Mouse (Mus musculus) hindbrain, postnatal 0 days (tissue): ENCODE measurements at regions not wholly inside any gene's neighbourhood (a gene's known extent, or its start where the extent isn't known, plus 50 kb on each side); places are given as distances from the start of the nearest gene placed in this dataset.
"Not testable (repeated sequence)": the region's sequence is repeated elsewhere in the genome, so short reads cannot be mapped to it uniquely, and the experiment has no call there.

ENCODE experiments used
- ATAC-seq: fragments of 200-750 bp; cut with Nextera tagmentation; 2 replicates; pipeline ENCODE4 v1.8.0; 2017; ENCODE audit warnings: mild to moderate bottlenecking, moderate TSS enrichment, moderate library complexity
- DNase-seq: peaks from one replicate; pipeline ENCODE4 v3.0.0-alpha.2; 2015; ENCODE audit warnings: low spot score
- H3K27ac ChIP-seq: fragments of 300-500 bp; sonication (generic); 2 replicates; pipeline ENCODE4 v1.5.1; 2014; ENCODE audit warnings: mild to moderate bottlenecking
- H3K27me3 ChIP-seq: fragments of 300-500 bp; sonication (generic); 2 replicates; pipeline ENCODE4 v1.6.1; 2014; ENCODE audit warnings: low read length, mixed read lengths; ENCODE audit not compliant: insufficient read depth
- H3K36me3 ChIP-seq: fragments of 300-500 bp; sonication (generic); 2 replicates; pipeline ENCODE4 v1.6.1; 2014; ENCODE audit warnings: low read length, mixed read lengths; ENCODE audit not compliant: insufficient read depth
- H3K4me1 ChIP-seq: fragments of 300-500 bp; sonication (generic); 2 replicates; pipeline ENCODE4 v1.6.1; 2014; ENCODE audit warnings: antibody characterized with exemption, low read length, mixed read lengths; ENCODE audit not compliant: insufficient read depth
- H3K4me2 ChIP-seq: fragments of 300-500 bp; sonication (generic); 2 replicates; pipeline ENCODE4 v1.6.1; 2014; ENCODE audit warnings: low read depth, mild to moderate bottlenecking, low read length, moderate library complexity, mixed read lengths
- H3K4me3 ChIP-seq: fragments of 300-500 bp; sonication (generic); 2 replicates; pipeline ENCODE4 v1.5.1; 2014; ENCODE audit warnings: low read length
- H3K9ac ChIP-seq: fragments of 300-500 bp; sonication (generic); replicated peaks from 2 replicates; pipeline ENCODE4 v1.6.1; 2014; ENCODE audit warnings: mild to moderate bottlenecking, low read length, moderate library complexity, mixed read lengths
- H3K9me3 ChIP-seq: fragments of 300-500 bp; sonication (generic); 2 replicates; pipeline ENCODE4 v1.6.1; 2016; ENCODE audit warnings: low read length, mixed read lengths
- CTCF ChIP-seq: IDR thresholded peaks from 2 replicates; pipeline ENCODE4 v1.5.1; 2016; ENCODE audit warnings: antibody characterized with exemption, control low read depth, low read depth
- WGBS: fragments of 180-500 bp; shearing (Covaris S2); extraction: QIAGEN DNeasy Blood & Tissue Kit; methylation state at CpG from one replicate; pipeline ENCODE4 v1.1.7; 2014; 5-methylcytosine and 5-hydroxymethylcytosine counted together

DNA sequence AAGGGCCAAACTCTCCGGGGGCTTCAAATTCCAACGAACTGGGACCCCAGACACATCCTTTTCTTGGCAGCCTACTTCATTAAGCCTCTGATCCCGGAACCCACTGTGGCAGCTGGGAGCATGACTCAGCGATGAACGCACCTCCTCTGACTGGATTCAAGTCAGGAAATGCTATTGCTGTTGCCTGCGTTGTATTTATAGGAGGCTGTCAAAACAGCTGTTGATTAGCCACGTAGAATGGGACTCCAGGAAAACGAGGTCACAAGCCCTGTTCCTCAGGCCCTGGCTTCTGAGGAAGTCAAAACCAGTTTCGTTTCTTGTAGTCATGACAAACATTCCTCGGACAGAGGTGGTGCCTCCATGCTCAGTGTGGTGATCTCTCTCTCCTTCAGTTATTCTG, 295.0 kb downstream of the Diras2 start:
- WGBS = 35% methylated on average over 10 of the region's 10 CpGs
- no peaks in the 10 kb centered on the region for H3K36me3 ChIP-seq

DNA sequence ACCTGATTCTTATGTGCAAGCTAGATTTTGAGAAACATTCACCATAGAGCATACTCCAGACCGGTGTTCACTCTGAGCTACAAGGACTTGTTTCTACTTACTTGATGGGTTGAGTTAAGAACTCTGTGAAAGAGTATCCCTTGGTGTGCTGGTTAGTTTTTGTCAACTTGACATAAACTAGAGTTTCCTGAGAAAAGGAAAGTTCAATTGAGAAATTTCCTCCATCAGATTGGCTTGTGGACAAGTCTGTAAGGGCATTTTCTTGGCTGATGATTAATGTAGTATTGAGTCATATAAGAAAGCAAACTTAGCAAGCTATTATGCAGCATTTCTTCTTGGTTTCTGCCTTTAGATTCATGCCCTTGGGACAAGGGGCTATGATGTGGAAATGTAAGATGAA, 291.5 kb downstream of the Diras2 start:
- Histone ChIP-seq H3K27me3 (no peaks in the 10 kb centered on the region), H3K9me3 (no peaks in the 10 kb centered on the region), H3K4me3 (no peak overlapping the region), H3K9ac (no peak overlapping the region), H3K27ac (no peak overlapping the region), H3K36me3 (no peaks in the 10 kb centered on the region), H3K4me2 (no peak overlapping the region), H3K4me1 (peaks cover 7% of the 10 kb centered on the region; the same call in 1 of the 2 replicates)
- DNase-seq = no peak
- TF ChIP-seq CTCF = no peak
- ATAC-seq = no peak
- WGBS = 100% methylated on average over 1 of the region's 1 CpGs

More for the DNA sequence above, 295.0 kb downstream of the Diras2 start:
- H3K4me1 ChIP-seq = peaks cover 7% of the 10 kb centered on the region; the same call in 1 of the 2 replicates
- DNase-seq = no peak
- TF ChIP-seq CTCF = no peak
- no peak overlapping the region for H3K9ac ChIP-seq
- H3K27me3 ChIP-seq = no peaks in the 10 kb centered on the region
- H3K4me3 ChIP-seq = no peak overlapping the region
- no peak for ATAC-seq
- H3K9me3 ChIP-seq = no peaks in the 10 kb centered on the region
- no peak overlapping the region for H3K4me2 ChIP-seq
- H3K27ac ChIP-seq = no peak overlapping the region

DNA sequence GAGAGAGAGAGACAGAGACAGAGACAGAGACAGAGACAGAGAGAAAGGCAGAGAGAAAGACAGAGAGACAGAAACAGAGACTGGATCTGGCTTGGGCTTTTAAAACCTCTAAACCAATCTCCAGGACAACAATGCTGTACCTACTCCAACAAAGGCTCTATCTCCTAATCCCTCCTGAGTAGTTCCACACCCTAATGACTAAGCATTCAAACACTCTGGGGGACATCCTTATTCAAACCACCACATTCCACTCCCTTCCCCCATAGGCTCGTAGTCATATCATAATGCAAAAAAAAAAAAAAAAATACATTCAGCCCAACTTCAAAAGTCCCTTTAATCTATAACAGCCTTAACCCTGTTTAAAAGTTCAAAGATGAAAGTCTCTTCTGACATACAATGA, 289.3 kb downstream of the Diras2 start:
- DNase-seq = no peak
- H3K9me3 ChIP-seq = no peaks in the 10 kb centered on the region
- no peak for TF ChIP-seq CTCF
- H3K4me1 ChIP-seq = no peaks in the 10 kb centered on the region
- H3K4me3 ChIP-seq = no peak overlapping the region
- H3K27me3 ChIP-seq = no peaks in the 10 kb centered on the region
- no peak overlapping the region for H3K9ac ChIP-seq
- no peaks in the 10 kb centered on the region for H3K36me3 ChIP-seq
- H3K4me2 ChIP-seq = no peak overlapping the region
- 71% methylated on average over 1 of the region's 1 CpGs for WGBS
- no peak overlapping the region for H3K27ac ChIP-seq
- no peak for ATAC-seq

DNA sequence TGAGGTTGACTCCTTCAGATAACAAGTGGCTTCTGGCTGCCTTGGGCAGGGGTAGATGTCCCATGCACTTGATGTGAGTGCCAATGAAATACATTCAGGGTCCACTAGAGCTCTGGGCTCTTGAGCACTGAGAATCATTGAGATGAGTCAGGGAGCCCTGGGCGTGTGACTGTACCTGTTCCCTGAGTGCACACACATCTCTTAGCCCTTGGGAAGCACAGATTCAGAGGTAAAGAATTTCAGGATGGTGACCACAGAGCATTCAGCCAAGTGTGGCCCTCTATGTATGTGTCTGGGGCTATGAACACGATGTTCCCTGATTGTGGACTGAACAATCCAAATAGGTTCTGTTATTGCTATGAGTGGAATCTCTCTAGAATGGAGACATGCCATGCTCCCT, 281.6 kb downstream of the Diras2 start:
- H3K27ac ChIP-seq = no peak overlapping the region
- H3K4me2 ChIP-seq = no peak overlapping the region
- ATAC-seq = no peak
- no peak for TF ChIP-seq CTCF
- H3K36me3 ChIP-seq = no peaks in the 10 kb centered on the region
- H3K4me1 ChIP-seq = no peaks in the 10 kb centered on the region
- no peak overlapping the region for H3K4me3 ChIP-seq
- 88% methylated on average over 2 of the region's 2 CpGs for whole genome bisulfite sequencing
- DNase-seq = no peak
- no peaks in the 10 kb centered on the region for H3K9me3 ChIP-seq
- H3K27me3 ChIP-seq = no peaks in the 10 kb centered on the region
- H3K9ac ChIP-seq = no peak overlapping the region

DNA sequence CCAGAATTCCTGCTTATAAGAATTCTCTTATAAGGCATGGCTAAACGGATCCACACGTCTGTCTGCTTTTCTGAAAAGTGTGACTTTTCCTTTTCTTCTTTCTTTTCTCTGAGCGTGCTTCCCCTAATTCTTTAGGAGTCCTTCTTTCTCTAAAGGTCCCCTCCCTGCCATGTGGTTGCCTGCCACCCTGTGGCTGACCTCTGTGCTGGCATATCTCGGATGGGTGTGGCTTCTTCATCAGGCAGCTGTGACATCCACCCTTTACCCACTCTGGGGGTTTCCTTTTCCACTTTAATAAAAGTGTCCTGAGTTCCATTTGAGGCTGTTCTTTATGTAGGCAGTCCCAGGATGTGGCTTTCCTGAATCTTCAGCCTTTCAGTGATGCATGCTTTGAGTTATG, 280.7 kb downstream of the Diras2 start:
- 0 out of 2 replicates have a peak, but pooled peaks have one; percentile 22 for TF ChIP-seq CTCF
- Histone ChIP-seq H3K4me1 (no peaks in the 10 kb centered on the region), H3K9ac (no peak overlapping the region), H3K9me3 (no peaks in the 10 kb centered on the region), H3K4me2 (no peak overlapping the region), H3K36me3 (no peaks in the 10 kb centered on the region), H3K27me3 (no peaks in the 10 kb centered on the region), H3K4me3 (no peak overlapping the region), H3K27ac (no peak overlapping the region)
- ATAC-seq (no peak), DNase-seq (no peak)
- 57% methylated on average over 4 of the region's 4 CpGs for WGBS

DNA sequence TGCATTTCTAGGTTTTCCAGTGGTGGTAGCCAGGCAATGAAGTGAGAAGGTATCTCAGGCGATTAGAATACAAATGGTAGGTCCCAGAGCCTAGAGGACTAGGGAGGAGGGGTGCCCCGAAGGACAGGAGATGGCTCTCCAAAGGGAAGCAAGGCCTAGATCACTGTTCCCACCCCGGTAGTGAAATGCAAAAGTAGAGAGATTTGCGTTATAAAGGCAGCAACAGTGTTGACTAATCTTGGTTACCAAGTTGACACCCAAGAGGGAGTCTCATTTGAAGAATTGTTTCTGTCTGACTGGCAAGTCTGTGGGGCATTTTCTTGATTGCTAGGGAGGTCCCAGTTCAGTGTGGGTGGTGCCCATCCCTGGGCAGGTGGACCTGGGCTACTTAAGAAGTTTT, 278.8 kb downstream of the Diras2 start:
- no peak overlapping the region for H3K4me2 ChIP-seq
- no peak overlapping the region for H3K9ac ChIP-seq
- no peak for DNase-seq
- H3K4me1 ChIP-seq = no peaks in the 10 kb centered on the region
- H3K4me3 ChIP-seq = no peak overlapping the region
- no peak overlapping the region for H3K27ac ChIP-seq
- no peaks in the 10 kb centered on the region for H3K9me3 ChIP-seq
- no peaks in the 10 kb centered on the region for H3K27me3 ChIP-seq
- no peaks in the 10 kb centered on the region for H3K36me3 ChIP-seq
- no peak for TF ChIP-seq CTCF
- 55% methylated on average over 4 of the region's 4 CpGs for WGBS
- ATAC-seq = no peak

DNA sequence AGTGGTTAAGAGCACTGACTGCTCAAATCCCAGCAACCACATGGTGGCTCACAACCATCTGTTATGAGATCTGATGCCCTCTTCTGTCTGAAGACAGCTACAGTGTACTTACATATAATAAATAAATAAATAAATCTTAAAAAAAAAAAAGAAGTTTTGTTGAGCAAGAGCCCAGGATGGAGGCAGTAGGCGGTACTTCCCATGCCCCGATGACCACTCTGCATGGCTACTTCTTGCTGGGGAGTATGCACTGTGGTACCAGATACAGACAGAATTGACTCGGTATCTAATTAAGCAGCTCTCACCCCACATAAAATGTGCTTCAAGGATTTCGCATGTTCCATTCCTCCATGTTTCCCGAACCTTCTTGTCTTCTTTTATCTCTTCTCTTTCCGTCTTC, 278.4 kb downstream of the Diras2 start:
- H3K27me3 ChIP-seq, H3K9ac ChIP-seq, DNase-seq, H3K9me3 ChIP-seq, H3K4me3 ChIP-seq, H3K36me3 ChIP-seq, ATAC-seq, H3K4me1 ChIP-seq, H3K4me2 ChIP-seq, H3K27ac ChIP-seq: not testable (repeated sequence)
- WGBS = 39% methylated on average over 6 of the region's 6 CpGs
